Mouse (Mus musculus) ES-E14 (cell line): ENCODE data around the gene Rad9a.

ENCODE experiments used
- CHD2 ChIP-seq: IDR thresholded peaks from 2 replicates; pipeline ENCODE4 v1.6.1; 2014; ENCODE audit warnings: mild to moderate bottlenecking, low read depth, low read length, inconsistent platforms
- HCFC1 ChIP-seq: IDR thresholded peaks from 2 replicates; pipeline ENCODE4 v1.6.1; 2012; ENCODE audit warnings: low read length, inconsistent platforms, borderline replicate concordance; ENCODE audit not compliant: insufficient read depth
- MAFK ChIP-seq: IDR thresholded peaks from 2 replicates; pipeline ENCODE4 v1.6.1; 2014; ENCODE audit warnings: mild to moderate bottlenecking, low read depth, low read length, inconsistent platforms; ENCODE audit not compliant: insufficient read depth
- ZC3H11A ChIP-seq: IDR thresholded peaks from 2 replicates; pipeline ENCODE4 v1.6.1; 2012; ENCODE audit warnings: low read depth, mild to moderate bottlenecking, inconsistent platforms, low read length, borderline replicate concordance
- ZNF384 ChIP-seq: IDR thresholded peaks from 2 replicates; pipeline ENCODE4 v1.6.1; 2012; ENCODE audit warnings: low read depth, low read length, inconsistent platforms

- TF ChIP-seq CHD2 (no peak), HCFC1 (no peak), ZC3H11A (no peak), MAFK (no peak), ZNF384 (no peak)
Measured at GRCm38 (mm10) chr19:4217140-4217539, 15.7 kb upstream of the Rad9a start.
